Mouse (Mus musculus): ENCODE measurements around the gene Hist1h2aa.

Gene Hist1h2aa

DNA sequence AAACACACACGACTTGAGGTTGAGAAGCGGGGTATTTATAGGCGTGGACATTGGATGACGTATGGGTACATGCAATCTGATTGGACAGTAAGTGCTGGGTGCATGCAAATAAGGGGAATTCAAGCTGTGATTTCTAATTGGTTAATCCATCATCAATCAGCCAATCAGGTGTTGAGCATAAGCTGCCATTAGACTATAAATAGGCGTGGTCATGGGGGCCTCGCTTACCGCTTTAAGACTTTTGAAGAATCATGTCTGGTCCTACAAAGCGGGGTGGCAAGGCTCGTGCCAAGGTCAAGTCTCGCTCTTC, at the start of gene Hist1h2aa:
Gene Hist1h2aa (plus strand): TSS at position 252 of the 310 bp plus-strand sequence.
- in situ Hi-C loops (cut with MboI, MseI) = loop anchor here in 1 of 2 experiments (10.0 kb wide), 1 partner anchor 149 kb away; no protein-coding TSS in a partner anchor

DNA sequence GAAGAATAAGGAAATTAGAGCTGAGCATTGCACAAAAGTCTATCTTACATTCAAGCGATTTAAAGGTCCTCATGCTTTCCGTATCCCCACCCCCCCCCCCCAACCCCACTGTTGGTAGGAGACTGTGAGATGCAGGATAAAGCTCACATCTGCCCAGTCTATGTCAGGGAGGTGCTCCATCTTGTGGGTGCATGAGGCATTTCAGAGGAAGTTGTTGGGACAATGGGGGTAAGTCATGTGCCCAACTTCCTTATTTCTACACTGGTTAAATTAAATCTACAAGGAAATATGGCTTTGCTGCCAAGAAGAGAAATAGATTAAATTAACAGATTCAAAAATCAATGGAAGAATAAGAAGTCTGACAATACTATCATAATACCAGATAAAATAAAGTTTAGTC, 48.7 kb upstream of the Hist1h2aa start:
- in situ Hi-C loops (cut with MboI, MseI) = no loop called here

DNA sequence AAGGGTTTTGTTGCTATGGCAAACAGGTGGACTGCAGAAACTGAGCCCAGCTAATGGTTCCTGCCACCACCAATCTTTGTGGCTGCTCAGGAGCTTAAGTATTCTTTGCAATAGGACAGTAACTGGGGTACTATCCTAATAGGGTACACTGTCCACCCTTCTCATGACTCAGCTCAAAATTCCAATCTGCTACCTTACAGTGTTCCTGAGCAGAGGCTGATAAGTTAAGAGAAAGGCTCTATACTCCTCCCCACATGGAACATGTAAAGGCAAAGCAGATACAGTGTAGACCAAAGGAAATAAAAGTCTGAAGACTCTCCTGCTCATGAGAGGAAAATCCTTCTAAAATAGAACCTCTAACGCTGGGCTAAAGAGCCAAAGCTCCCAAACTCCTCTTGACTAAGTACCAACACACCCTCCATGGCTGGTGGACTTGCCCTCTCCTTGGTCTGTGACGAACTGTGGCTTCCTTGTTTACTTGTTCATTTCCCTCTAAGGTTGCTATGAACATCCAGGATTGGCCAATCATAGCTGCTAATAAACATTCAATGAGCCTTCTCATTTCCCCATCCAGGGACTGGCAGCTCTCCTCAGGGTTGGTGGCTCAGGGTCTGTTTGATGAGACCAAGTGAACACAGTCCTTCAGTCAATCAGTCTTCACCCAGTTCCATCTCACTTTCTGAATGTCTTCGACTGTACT, 47.1 kb upstream of the Hist1h2aa start:
- in situ Hi-C loops (cut with MboI, MseI) = no loop called here

DNA sequence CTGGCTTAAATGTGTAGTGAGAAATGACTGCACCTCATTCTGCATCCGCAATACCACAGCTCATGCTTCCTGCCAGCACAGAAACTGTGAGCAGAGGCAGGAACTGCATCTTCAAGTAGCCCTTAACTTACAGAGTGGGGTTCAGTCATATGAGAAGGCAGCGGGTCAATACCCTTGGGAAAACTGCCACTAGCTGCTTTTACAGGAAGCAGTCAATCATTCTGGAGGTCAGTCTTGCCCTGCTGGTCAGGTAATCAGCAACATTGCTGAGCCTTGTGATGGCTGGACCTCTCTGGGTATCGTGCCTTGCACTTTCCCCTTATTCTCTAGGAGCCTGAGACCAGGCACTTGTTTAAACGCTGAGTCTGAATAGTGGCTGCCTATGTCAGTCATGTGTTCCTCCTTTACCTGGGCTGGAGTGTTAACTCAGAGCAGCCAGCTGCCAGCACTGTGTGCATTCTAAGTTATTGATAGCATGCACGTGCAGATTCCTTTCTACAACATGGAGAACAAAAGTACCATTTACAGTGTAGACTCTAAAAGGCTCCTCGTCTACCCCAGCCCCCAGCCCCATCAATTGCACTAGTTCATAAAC, 45.2 kb upstream of the Hist1h2aa start:
- in situ Hi-C loops (cut with MboI, MseI) = no loop called here

DNA sequence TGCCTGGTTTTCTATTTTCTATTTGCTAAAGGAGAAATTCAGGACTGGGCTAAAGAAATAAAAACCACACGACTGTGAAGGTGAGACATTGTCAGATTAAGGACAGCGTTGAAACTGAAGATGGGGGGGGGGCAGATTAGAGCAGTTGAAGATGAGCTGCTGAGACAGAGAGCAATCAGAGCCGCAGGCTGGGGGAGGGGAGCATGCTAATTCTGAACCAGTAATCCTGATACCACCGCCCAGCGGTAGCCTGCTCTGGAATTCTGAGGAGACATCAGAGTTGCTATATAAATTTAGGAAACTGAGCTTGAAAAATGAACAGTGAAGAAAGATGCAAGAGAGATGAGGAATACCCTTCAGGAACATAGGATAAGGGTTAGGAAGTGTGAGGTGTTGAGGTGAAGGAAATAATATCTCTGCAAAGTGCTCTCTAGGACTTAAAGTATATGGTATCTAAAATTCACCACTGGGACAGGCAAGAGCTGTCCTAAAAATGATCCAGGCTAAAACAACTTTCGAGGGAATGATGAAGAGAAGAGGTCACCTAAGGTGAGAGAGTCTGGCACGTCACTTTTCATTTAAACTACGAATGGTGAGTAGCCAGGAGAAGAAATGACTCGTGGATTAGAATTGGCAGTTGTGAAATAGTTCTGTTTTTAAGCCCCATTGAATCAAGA, 41.5 kb upstream of the Hist1h2aa start:
- in situ Hi-C loops (cut with MboI, MseI) = no loop called here

DNA sequence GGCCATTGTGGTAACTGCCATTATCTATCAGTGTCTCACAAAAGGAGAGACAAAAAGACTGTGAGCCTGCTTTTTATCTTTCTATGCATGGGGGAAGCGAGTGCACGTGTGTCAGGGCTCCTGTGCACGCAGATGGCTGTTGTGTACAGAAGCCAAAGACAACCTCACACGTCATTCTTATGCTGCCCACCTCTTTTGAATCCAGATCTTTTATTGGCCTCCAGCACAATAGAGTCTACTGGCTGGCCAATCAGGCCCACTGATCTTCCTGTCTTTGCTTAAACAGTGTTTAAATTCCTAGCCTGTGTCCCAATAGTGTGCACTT, 41.0 kb upstream of the Hist1h2aa start:
- in situ Hi-C loops (cut with MboI, MseI) = no loop called here

DNA sequence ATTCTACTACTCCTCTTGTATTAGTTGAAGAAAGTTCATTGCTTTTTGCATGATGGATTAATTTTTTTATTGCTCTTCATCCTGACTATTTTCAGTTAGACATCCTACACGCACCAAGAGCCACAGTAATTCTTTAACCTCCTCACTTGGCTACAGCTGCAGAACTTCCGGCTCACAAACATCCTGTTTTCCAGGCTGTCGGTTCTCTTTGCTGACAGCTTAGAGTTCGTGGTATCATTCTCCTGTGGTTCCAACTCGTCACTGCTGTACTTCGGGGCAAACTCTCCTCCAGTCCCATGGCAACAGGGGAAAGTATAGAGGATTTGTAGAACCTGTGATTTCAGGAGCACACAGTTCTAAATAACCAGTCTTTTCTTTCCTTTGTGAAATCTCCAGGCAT, 36.0 kb upstream of the Hist1h2aa start:
- in situ Hi-C loops (cut with MboI, MseI) = no loop called here

DNA sequence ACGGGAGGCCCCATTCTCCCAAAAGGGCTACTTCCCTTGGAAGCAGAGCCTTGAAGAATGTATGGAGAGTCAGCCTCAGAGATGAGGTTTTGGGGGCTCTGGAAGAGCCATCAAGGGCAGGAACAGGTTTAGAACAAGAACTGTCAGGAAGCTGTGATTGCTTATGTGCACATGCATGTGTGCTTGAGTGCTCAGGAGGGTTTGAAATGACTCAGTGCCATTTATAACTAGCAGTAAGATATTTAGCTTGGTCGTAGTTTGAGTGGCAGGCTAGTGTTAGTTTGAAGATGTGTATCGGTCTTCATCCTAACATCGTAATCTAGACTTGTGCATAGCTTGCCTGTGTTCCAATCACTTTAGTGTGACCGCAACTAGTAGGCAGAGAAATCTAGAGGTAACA, 27.4 kb upstream of the Hist1h2aa start:
- in situ Hi-C loops (cut with MboI, MseI) = no loop called here

DNA sequence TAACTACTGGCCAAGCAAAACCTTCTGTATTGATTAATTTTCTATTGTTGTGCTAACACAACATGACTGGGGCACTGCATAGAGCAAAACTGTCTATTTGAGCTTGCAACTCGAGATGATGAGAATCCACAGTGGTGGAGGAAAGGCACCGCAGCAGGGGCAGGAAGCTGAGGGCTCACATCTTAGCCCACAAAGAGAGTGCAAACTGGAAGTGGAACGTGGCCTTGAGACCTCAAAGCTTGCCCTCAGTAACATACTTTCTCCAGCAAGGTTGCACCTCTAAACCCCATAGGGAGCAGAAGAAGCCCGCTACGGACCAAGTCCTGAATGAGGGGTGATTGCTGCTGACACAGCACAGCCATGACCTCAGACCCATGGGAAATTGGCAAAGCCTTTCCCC, 24.1 kb upstream of the Hist1h2aa start:
- in situ Hi-C loops (cut with MboI, MseI) = no loop called here

DNA sequence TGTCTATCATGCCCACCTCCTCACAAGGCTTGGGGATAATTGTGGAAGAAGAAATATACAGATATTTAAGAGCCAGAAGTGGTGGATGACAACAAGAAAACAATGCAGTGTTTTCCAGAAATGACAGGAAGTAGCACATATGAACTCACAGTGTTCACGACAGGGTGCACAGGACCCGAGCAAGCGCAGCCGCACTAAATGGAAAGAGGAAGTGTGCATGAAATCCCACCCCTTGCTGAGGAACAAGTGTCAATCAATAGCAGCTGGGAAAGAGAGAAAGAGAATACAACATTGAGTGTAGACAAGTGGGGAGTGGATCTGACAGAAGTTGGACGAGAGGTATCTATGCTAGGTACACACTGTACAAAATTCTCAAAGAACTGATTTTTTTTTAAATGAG, 22.9 kb upstream of the Hist1h2aa start:
- in situ Hi-C loops (cut with MboI, MseI) = no loop called here

DNA sequence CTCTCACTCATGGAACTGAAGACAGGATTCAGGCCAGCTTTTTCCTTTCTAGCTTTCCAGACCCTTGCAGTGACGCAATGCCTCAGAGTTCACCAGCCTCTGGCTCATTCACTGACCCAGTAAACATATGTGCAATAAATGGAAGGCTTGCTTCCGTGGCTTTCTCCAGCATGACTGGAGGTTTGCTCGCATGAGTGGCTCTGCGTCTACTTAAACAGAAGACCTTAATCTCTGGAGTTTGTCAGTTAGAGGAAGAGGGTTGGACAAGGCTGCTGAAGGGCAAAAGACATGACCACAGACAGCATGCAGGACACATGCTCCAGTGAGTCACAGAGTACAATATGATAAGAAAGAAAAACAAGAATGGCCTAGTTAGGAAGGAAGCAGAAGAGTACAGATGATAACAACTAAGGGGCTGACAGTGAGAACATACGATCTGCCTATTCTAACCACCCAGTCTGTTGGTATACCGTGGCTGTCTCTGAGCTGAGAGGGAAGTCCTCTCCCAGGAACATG, 20.4 kb upstream of the Hist1h2aa start:
- in situ Hi-C loops (cut with MboI, MseI) = no loop called here

DNA sequence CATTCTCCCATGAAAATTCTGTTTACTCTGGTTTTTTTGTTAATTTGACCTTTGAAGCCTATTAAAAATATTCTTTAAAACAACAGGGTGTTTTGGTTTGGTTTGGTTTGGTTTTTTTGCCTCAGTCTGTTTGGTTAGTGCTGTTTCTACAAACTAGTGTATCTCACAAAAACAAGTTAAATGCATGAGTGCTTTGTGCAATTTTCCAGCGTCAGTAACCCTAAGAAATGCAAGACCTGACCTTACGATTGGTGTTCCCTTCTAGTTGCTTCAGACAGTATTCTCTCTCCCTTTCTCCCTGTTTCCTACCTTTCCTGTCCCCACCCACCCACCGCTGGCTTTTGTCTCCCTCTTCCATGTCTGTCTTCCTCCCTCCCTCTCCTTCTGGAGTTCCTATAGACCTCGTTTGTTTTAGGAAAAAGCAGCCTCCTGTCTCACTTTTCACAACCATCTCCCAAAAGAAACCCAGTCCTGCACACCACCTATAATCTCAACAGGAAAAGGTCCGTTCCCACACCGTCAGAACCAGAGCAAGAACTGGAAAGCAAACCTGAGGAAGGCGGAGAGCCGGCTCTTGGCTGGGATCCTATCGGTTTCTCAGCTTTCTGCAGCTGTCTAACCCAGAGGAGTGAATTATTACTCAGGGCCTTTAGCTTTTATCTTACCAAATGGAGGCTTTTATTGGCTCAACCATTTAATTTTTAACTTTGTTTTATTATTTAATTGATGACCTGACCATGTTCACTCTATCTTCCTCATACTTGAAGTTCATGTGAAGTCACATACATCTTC, 19.7 kb upstream of the Hist1h2aa start, which contains the start of gene Slc17a4:
Gene Slc17a4 (minus strand): TSS at position 634 of the 792 bp plus-strand sequence.
- in situ Hi-C loops (cut with MboI, MseI) = no loop called here

DNA sequence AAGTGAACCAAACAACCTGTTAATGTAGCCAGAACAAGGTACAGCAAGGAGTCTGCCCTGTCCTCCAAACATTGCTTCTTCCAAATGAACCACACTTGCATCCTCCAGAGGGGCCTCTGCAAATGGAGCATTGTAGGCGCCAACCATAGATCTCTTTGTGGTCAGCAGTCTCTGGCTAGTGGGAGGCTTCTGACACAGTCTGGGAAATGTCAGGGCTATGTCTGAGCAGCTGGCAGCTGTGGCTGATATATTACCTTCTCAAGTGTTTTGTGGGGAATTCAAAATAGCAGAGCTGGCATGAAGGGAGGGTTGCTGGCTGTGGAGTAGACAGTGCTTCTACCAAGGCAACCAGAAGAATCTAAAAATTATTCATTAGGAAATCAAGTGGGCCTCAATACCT, 18.1 kb upstream of the Hist1h2aa start:
- in situ Hi-C loops (cut with MboI, MseI) = no loop called here

DNA sequence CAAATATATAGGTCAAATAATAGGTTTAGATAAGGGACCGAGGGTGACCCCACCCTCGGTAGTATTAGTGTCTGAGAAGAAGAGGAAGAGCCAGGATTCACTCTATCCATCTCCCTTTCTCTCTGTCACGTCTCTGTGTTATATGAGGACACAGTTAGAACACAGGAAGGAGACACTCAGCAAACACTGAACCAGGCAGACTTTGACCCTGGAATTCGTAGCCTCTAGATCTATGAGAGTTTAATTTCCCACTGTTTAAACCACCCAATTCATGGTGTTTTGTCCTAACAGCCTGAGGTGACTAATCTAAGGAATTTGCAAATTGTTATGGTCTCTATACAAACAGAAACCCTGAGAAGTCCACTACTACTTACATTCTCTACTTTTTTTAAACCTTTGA, 16.6 kb upstream of the Hist1h2aa start:
- in situ Hi-C loops (cut with MboI, MseI) = no loop called here

DNA sequence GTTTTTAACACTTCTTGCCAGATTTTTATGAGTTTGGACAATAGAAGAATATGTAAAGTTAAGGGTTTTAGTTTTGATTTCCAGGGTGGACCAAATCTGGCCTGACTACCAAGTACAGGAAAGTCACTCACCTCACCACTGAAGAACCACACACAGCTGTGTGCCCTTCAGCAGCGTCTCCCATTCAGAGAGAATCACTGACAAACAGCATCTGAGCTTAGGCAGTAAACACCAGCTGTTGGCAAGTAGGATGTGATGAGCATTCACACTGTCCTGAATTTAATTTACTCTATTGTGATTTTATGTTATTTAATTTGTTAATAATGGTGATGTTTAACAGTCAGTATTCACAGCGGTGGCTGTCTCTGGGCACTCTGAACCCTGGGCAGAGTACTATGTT, 8.5 kb upstream of the Hist1h2aa start:
- in situ Hi-C loops (cut with MboI, MseI) = no loop called here

DNA sequence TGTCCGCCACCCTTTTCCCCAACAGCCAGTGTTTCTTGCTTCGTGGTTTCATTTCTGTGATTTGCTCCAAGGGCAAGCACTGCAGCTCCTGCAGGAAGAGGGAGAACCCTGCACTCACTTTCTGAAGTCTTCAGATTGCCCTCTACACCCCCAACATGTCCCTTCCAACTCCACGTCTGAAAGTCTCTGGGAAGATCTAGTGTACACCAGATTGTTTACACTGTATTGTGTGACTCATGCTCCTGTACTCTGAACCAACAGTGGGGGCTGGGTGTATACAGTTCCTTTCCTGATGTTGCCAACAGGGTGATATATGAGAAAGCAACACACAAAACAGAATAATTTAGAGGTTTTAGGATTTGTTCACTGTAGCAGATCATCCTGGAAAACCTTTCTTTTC, 5.6 kb upstream of the Hist1h2aa start:
- in situ Hi-C loops (cut with MboI, MseI) = no loop called here

DNA sequence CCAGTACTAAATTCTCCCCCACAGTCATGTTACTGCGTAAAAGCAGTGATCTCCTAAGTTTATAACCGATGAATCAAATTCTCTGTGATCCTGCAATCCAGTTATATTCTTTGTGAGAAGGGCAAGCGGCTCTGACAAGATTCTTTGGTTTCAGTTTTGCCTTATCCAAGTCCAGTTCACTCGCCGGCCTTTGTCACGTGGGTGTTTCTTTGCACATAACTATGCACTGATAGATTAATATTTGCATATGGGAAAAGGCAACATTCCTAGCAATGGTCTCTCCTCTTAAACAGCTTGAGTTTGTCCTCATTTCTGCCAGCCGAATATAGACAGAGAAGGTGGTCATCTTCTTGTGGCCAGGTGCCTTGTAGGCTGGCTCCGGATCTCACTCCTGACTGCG, 3.8 kb upstream of the Hist1h2aa start:
- in situ Hi-C loops (cut with MboI, MseI) = loop anchor here in 1 of 2 experiments (10.0 kb wide), 1 partner anchor 146 kb away; no protein-coding TSS in a partner anchor

DNA sequence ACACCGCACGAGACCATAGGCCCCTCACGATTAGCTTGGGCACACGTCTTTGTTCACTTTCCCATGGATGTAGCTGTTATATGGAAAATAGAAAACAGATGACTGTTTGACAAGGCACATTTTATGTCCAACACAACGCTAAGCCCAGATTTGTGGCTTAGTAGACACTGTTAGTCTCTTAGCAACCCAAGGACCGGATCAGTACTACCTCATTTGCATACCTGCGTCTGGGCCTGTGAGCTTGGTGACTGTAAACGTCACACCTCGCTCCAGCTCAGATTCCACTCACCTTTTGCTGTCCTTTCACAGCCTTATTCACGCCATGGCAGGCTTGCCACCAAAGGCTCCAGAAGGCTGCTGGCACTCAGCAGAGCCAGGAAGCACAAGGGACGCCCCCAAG, 3.4 kb upstream of the Hist1h2aa start:
- in situ Hi-C loops (cut with MboI, MseI) = loop anchor here in 1 of 2 experiments (10.0 kb wide), 1 partner anchor 146 kb away; no protein-coding TSS in a partner anchor

DNA sequence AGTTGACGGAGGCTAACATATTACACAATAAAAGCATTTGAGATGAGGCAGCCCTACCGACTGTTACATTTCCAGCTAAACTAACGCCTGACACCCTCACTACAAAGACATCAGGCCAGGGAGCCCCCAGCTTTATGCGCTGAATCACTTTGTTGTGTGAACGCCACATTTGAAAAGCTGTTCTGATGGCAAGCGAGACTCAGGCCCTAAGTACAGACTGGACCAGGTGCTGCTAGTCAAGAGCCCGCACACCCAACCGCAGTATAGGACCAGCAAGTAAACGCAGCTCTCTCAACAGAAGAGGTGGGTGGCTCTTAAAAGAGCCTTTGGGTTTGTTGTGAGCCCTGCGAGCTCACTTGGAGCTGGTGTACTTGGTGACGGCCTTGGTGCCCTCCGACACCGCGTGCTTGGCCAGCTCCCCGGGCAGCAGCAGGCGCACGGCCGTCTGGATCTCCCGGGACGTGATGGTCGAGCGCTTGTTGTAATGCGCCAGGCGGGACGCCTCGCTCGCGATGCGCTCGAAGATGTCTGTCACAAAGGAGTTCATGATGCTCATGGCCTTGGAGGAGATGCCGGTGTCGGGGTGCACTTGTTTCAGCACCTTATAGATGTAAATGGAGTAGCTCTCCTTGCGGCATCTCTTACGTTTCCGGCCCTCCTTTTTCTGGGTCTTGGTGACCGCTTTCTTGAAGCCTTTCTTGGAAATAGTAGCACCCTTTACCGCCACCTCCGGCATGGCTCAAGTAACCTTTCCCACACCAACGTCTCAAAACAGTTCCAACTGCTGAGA, 646 bp upstream of the Hist1h2aa start, which contains the start of gene Hist1h2ba:
Gene Hist1h2ba (minus strand): TSS at position 736 of the 790 bp plus-strand sequence.
- in situ Hi-C loops (cut with MboI, MseI) = loop anchor here in 1 of 2 experiments (10.0 kb wide), 1 partner anchor 149 kb away; no protein-coding TSS in a partner anchor

DNA sequence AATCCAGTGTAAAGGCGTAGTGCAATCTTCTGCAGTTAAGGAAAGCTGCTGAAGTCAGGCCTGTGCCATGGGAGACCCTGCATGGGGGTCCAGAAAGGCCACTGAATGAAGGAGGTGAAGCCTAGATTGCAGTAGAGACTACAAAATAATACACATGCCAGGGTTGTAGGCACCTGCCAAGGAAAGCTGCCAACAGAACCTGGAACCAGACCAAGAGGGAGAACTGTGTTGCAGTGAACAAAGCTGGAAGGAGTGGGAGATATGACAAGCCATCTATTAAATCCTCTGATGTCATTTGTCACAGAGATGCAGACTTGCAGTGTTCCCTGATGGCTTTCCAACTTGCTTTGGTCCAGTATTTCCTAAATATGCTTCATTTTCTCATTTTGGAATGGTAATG, 4.4 kb downstream of the Hist1h2aa start:
- in situ Hi-C loops (cut with MboI, MseI) = loop anchor here in 1 of 2 experiments (10.0 kb wide), 1 partner anchor 154 kb away; no protein-coding TSS in a partner anchor

DNA sequence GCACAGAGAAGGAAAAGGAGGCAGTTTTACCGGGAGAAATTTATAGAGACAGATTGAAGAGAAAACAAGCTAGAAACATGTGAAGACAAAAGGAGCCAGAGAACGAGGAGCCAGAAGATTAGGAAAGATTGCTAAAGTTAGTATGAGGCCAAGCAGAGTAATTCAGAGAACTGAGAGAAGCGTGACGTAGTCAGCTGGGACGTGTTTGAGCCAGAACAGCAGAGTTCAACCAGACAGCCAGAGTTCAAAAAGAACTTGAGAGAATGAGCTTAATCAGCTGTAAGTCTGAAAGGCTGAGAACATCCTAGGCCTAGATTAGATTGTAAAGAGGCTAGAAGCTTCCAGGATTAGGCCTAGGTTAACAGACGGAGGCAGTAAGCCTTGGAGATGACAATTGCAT, 6.0 kb downstream of the Hist1h2aa start:
- in situ Hi-C loops (cut with MboI, MseI) = no loop called here

Data from T-helper 17 cell (primary cell).